Mouse (Mus musculus) gastrocnemius, adult 2 months (tissue): ENCODE results near the gene Rev3l. TPM values are rescaled to one million over a fixed set of nuclear protein-coding genes. Genes with fewer than 3 reads are reported as not detected.

Experiments
- DNase-seq: peaks from one replicate; pipeline ENCODE4 v3.0.0; 2022
- H3K27ac ChIP-seq: fragments of 200-600 bp; 2 replicates; pipeline ENCODE4 v1.8.1; 2022; ENCODE audit warnings: mild to moderate bottlenecking
- H3K4me3 ChIP-seq: fragments of 200-600 bp; 2 replicates; pipeline ENCODE4 v1.8.1; 2022; ENCODE audit warnings: mild to moderate bottlenecking, moderate library complexity
- CTCF ChIP-seq: fragments of 200-600 bp; IDR thresholded peaks from 2 replicates; pipeline ENCODE4 v1.8.1; 2022; ENCODE audit warnings: antibody characterized with exemption, mild to moderate bottlenecking, moderate library complexity
- intact Hi-C: fragments of 180-260 bp; cut with DNase I; formaldehyde crosslinking; loops from one replicate; pipeline ENCODE4 v1.15.1; 2025
- long read RNA-seq, 2 experiments: library from polyadenylated mRNA; stranded (forward); transcript quantifications; one replicate each; pipeline ENCODE4 v2.0.0; 2021
- total RNA-seq, 2 experiments: library from RNA; stranded (reverse); gene quantifications; 2 replicates each; pipeline ENCODE4 v1.2.3; 2021

Rev3l gene
- total RNA-seq = 10 to 100 TPM; 27.0 to 55.3 TPM
- long read RNA-seq, experiment 1, partial matches to known transcripts = 2 of 2 reads
- long read RNA-seq, experiment 1, other reads (novel, unspliced or antisense) = 0 of 2 reads
- long read RNA-seq, experiment 2, full-length matches to known transcripts = 1 of 3 reads
- long read RNA-seq, experiment 2, partial matches to known transcripts = 1 of 3 reads
- long read RNA-seq, experiment 2, other reads (novel, unspliced or antisense) = 1 of 3 reads

- peak; percentile 96 for DNase-seq
- intact Hi-C loops = loop anchor here (1.0 to 5.0 kb wide), 4 partner anchors 84 to 194 kb away; no protein-coding TSS in a partner anchor
- no peak for TF ChIP-seq CTCF
- peak within 1 kb of the TSS; percentile 93 for H3K4me3 ChIP-seq
- H3K27ac ChIP-seq = peak within 1 kb of the TSS; percentile 100
Observed at GRCm38 (mm10) chr10:39731736-39732265, at the start of gene Rev3l. Gene Rev3l (plus strand): TSS chr10:39732118.

GRCm38 (mm10) chr10:39682556-39682955 lies 49.4 kb upstream of the Rev3l start:
- peak overlapping the region; percentile 52 for H3K27ac ChIP-seq
- intact Hi-C loops = no loop called here
- no peak for DNase-seq
- H3K4me3 ChIP-seq = no peak overlapping the region
- TF ChIP-seq CTCF = no peak

- TF ChIP-seq CTCF = no peak
- no peak for DNase-seq
- Histone ChIP-seq H3K27ac (peak overlapping the region; percentile 7; the same call in 1 of the 2 replicates), H3K4me3 (no peak overlapping the region)
- intact Hi-C loops = no loop called here
Observed at GRCm38 (mm10) chr10:39683481-39683880, 48.4 kb upstream of the Rev3l start.

GRCm38 (mm10) chr10:39686811-39687210 lies 45.1 kb upstream of the Rev3l start:
- no peak overlapping the region for H3K27ac ChIP-seq
- no peak overlapping the region for H3K4me3 ChIP-seq
- DNase-seq = peak; percentile 30
- TF ChIP-seq CTCF = no peak
- intact Hi-C loops = no loop called here

GRCm38 (mm10) chr10:39687851-39688250 lies 44.1 kb upstream of the Rev3l start:
- Histone ChIP-seq H3K4me3 (no peak overlapping the region), H3K27ac (peak overlapping the region; percentile 24; the same call in 1 of the 2 replicates)
- no peak for TF ChIP-seq CTCF
- intact Hi-C loops = no loop called here
- no peak for DNase-seq

DNA sequence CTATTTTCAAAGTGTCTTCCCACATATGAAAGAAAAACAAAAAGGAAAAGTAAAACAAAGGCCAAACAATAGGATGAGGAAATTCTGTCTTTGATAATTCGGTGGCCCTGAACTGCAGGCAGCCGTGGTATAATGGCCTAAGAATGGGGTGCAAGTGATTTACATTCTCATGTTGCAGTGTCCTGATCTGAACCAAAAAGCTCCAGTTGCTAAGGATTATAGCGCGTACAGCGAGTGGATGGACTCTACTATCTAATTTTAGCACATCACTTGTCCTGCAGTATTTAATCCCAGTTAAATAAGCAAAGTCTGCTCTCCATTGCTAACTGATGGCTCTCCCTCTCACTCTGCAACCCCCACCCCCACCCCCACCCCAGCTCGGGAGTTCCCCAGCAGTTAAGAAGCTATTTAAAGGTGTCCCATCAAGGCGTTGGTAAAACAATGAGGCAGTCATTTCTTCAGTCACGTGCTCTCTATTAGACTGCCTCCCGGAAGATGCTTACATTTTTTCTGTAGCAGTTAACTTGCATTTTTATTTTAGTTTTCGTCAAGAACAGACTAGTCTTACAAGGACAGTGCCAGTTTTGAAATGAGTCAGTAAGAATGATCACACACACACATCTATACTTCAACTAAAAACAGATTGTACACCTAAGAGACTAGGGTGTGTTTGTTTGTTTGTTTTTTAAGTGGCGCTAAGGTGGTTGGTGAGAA lies 40.4 kb upstream of the Rev3l start:
- H3K4me3 ChIP-seq = peak overlapping the region; percentile 48
- H3K27ac ChIP-seq = peak overlapping the region; percentile 80
- intact Hi-C loops = loop anchor here (5.0 kb wide), 1 partner anchor 36 kb away; no protein-coding TSS in a partner anchor
- no peak for TF ChIP-seq CTCF
- no peak for DNase-seq

- no peak for TF ChIP-seq CTCF
- Histone ChIP-seq H3K4me3 (no peak overlapping the region), H3K27ac (peak overlapping the region; percentile 80)
- DNase-seq = no peak
- intact Hi-C loops = loop anchor here (5.0 kb wide), 1 partner anchor 35 kb away; no protein-coding TSS in a partner anchor
Observed at GRCm38 (mm10) chr10:39692152-39692551, 39.8 kb upstream of the Rev3l start.

DNA sequence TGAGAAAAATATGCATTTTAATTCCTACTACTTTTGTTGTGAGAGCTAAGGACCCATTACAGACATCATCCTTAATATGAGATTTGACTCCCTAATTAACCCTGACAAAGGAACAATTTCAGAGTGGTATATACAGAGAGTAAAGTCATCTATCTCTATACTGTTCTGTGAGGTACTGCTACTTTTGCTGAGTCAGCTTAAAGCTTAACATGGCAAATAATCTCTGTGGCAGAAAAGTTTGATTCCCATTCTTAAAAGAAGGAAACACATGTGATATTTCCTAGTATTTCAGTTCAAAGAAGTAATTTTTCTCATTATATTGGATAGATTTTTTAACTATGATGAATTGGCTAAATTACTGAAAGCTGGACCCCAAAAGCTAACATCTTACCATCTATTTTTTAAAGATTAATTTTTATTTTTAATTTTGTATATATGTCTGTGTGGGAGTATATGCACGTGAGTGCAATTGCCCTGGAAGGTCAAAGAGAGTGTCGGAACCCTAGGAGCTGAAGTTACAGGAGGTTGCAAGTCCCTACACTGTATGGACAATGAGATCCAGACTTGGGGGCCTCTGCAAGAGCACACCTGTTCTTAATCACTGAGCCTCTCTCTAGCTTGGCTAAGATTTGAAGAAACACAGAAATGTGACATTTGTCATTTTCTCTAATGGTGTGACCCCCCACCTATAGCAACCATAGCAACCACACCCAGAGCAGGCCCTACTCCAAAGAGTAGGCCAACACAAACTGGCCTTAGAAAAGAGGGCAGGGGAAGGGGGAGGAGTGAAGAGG lies 24.0 kb upstream of the Rev3l start:
- DNase-seq = no peak

DNA sequence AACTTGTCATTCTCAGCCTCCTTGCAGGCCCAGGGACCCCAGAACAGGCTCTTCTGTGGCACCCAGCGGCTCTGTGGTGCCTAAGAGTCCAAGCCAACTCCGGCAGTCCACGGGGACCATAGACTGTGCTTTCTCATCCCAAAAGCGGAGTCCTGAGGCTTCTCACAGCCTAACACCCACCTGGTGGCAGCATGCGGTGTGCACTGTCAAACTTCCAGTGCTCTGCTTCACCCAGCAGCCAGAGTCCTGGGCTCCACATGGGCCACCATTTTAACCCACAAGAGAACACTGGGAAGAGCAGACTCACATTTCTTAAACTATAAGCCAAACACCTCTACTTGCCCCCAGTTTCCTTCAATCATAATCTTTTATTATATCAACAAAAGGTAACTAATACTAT lies 15.0 kb upstream of the Rev3l start:
- Histone ChIP-seq H3K4me3 (no peak overlapping the region), H3K27ac (no peak overlapping the region)
- no peak for DNase-seq
- intact Hi-C loops = no loop called here
- TF ChIP-seq CTCF = no peak

More for the DNA sequence above, 24.0 kb upstream of the Rev3l start:
- Histone ChIP-seq H3K4me3 (no peak overlapping the region), H3K27ac (no peak overlapping the region)
- TF ChIP-seq CTCF = no peak
- intact Hi-C loops = no loop called here

- Histone ChIP-seq H3K4me3 (peak overlapping the region; percentile 93), H3K27ac (peak overlapping the region; percentile 100)
- DNase-seq = peak; percentile 98
- intact Hi-C loops = loop anchor here (5.0 kb wide), 2 partner anchors 84 to 194 kb away; no protein-coding TSS in a partner anchor
- TF ChIP-seq CTCF = peak; percentile 3; the same call in 1 of the 2 replicates
Observed at GRCm38 (mm10) chr10:39730976-39731735, 762 bp upstream of the Rev3l start.

DNA sequence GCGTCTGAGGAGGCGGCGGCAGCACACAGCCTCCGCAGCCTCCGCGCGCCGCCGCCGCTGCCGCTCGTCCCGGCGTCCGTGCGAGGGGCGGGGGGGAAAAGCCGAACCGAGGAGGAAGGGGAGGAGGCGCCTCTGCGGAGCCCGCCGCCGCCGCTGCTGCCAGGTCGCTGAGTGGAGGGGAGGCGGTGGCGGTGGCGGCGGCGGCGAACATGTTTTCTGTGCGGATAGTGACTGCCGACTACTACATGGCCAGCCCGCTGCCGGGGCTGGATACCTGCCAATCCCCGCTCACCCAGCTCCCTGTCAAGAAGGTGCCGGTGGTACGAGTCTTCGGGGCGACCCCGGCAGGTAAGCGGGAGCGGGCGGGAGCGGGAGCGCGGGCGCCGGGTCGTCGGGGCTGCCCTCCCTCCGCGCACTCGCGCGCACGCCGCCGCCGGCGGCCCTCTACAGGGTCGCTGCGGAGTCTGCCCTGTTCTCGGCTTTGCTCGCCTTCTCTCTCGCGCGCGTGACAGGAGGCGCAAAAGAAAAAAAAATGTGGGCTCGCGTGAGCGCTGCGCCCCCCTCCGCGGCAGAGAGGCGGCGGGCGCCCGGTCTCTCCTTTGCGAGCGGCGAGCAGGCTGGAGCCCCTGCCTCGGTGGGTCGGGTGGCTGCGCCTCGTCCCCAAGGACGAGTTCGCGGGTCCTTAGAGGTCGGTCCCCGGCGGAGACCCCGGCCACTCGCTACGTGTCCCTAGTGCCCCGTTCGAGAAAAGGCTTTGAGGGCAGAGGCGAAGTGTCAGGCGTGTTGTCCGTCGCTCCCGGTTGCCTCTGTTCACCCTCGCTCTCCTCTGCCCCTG lies 565 bp downstream of the Rev3l start:
- intact Hi-C loops = loop anchor here (1.0 to 5.0 kb wide), 4 partner anchors 85 to 195 kb away; no protein-coding TSS in a partner anchor
- peak; percentile 90 for DNase-seq
- Histone ChIP-seq H3K27ac (peak overlapping the region; percentile 100), H3K4me3 (peak overlapping the region; percentile 93)
- TF ChIP-seq CTCF = peak; percentile 60; the same call in 1 of the 2 replicates
